Mouse (Mus musculus): ENCODE data around the gene Wipf3.

DNA sequence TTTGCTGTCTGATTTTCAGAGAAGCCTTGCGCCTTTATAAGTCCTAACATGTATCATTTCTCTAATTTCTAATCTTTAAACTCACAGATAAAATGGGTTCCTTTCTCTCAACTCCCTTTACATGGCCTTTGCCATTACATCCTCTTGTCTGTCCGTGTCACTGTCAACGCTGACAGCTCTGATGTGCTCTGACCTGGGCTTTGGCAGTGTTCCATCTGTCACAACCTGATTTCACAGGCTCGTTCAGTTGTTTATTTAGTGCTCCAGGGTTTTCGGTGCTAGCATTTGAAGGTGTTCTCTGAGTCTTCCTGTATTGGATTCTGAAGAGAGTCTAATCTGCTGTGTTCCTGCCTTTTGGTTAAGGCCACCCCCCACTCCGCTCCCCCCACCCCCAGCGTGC is 14.7 kb downstream of the Wipf3 start:
- TF ChIP-seq EP300 (IDR thresholded peaks at IDR 0.05; ENCODE audit: low read depth) (no peak), CTCF (IDR thresholded peaks at IDR 0.05; ENCODE audit: low read depth) (no peak)
